Mouse (Mus musculus) stomach, postnatal 0 days (tissue): ENCODE data around the gene Defb25.

Source experiments
- CTCF ChIP-seq: IDR thresholded peaks from 2 replicates; pipeline ENCODE4 v1.5.1; 2016; ENCODE audit warnings: antibody characterized with exemption, low read depth, mild to moderate bottlenecking, moderate library complexity
- EP300 ChIP-seq: optimal IDR thresholded peaks from 2 replicates; pipeline ENCODE3; 2016; ENCODE audit warnings: antibody characterized with exemption

DNA sequence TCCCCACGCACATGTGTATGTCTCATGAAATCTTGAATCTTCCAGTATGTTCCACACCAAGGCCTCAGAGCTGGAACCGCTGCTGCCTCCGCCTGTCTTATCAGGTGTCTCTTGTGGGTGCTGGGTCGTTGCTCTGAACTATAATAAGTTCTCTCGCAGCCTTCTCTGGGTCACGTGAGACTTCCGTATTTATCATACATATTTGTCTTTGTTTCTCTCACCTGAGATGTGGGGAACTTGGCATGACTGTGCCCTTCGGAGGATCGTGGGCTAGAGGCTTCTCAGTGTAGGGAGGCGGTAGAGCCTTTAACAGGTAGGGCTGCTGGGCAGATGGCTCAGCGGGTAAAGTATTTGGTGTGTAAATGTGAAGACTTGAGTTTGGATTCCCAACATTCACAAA lies 42.2 kb downstream of the Defb25 start:
- TF ChIP-seq CTCF (no peak), EP300 (no peak)
